Mouse (Mus musculus) liver, postnatal 0 days (tissue): ENCODE results near the gene Cryl1. TPM values are rescaled to one million over a fixed set of nuclear protein-coding genes. Genes with fewer than 3 reads are reported as not detected.

Experiments used
- ATAC-seq: fragments of 200-750 bp; cut with Nextera tagmentation; 2 replicates; pipeline ENCODE4 v1.8.0; 2017; ENCODE audit warnings: mild to moderate bottlenecking, moderate library complexity
- DNase-seq: peaks from one replicate; pipeline ENCODE4 v3.0.0-alpha.2; 2016
- H3K27ac ChIP-seq: fragments of 300-500 bp; sonication (generic); 2 replicates; pipeline ENCODE4 v1.5.1; 2014; ENCODE audit warnings: antibody characterized with exemption, moderate library complexity, mild to moderate bottlenecking, low read depth
- H3K27me3 ChIP-seq: fragments of 300-500 bp; sonication (generic); 2 replicates; pipeline ENCODE4 v1.6.1; 2014; ENCODE audit warnings: low read length, control low read depth, mixed read lengths; ENCODE audit not compliant: insufficient read depth
- H3K36me3 ChIP-seq: fragments of 300-500 bp; sonication (generic); replicated peaks from 2 replicates; pipeline ENCODE4 v1.6.1; 2014; ENCODE audit warnings: mild to moderate bottlenecking, control low read depth, low read length, moderate library complexity, mixed read lengths; ENCODE audit not compliant: insufficient read depth
- H3K4me1 ChIP-seq: fragments of 300-500 bp; sonication (generic); 2 replicates; pipeline ENCODE4 v1.6.1; 2014; ENCODE audit warnings: antibody characterized with exemption, mild to moderate bottlenecking, control low read depth; ENCODE audit not compliant: insufficient read depth
- H3K4me2 ChIP-seq: fragments of 300-500 bp; sonication (generic); 2 replicates; pipeline ENCODE4 v1.6.1; 2014; ENCODE audit warnings: low read depth, mild to moderate bottlenecking, low read length, moderate library complexity, mixed read lengths
- H3K4me3 ChIP-seq: fragments of 300-500 bp; sonication (generic); 2 replicates; pipeline ENCODE4 v1.5.1; 2014; ENCODE audit warnings: low read depth, low read length
- H3K9ac ChIP-seq: fragments of 300-500 bp; sonication (generic); replicated peaks from 2 replicates; pipeline ENCODE4 v1.6.1; 2014; ENCODE audit warnings: mild to moderate bottlenecking, moderate library complexity
- H3K9me3 ChIP-seq: fragments of 300-500 bp; sonication (generic); 2 replicates; pipeline ENCODE4 v1.6.1; 2016; ENCODE audit warnings: mild to moderate bottlenecking, control low read depth, low read length, mixed read lengths
- CTCF ChIP-seq: sonication (generic); IDR thresholded peaks from 2 replicates; pipeline ENCODE4 v1.5.1; 2016; ENCODE audit warnings: antibody characterized with exemption, low read depth
- EP300 ChIP-seq: IDR thresholded peaks from 2 replicates; pipeline ENCODE4 v1.6.1; 2016; ENCODE audit warnings: antibody characterized with exemption, low read depth, mild to moderate bottlenecking
- WGBS: fragments of 180-500 bp; shearing (Covaris S2); extraction: QIAGEN DNeasy Blood & Tissue Kit; methylation state at CpG from one replicate; pipeline ENCODE4 v1.1.7; 2014; ENCODE audit not compliant: insufficient replicate concordance; 5-methylcytosine and 5-hydroxymethylcytosine counted together
- polyA plus RNA-seq: library from polyadenylated mRNA; unstranded; fragments of >200 nt; fragmentation: Nextera tagmentation; extraction: Ambion mirVana; gene quantifications from 2 replicates; pipeline ENCODE4 v1.2.1, GENCODE M21; 2015

The Cryl1 gene
- polyA plus RNA-seq, 1 experiment from 2014 or later = 6.7 TPM

GRCm38 (mm10) chr14:57246575-57246974 is 151.8 kb downstream of the Cryl1 start:
- no peaks in the 10 kb centered on the region for H3K9me3 ChIP-seq
- H3K4me1 ChIP-seq = no peaks in the 10 kb centered on the region
- no peak overlapping the region for H3K4me3 ChIP-seq
- no peaks in the 10 kb centered on the region for H3K27me3 ChIP-seq
- H3K4me2 ChIP-seq = no peak overlapping the region
- H3K9ac ChIP-seq = no peak overlapping the region
- no peak for ATAC-seq
- TF ChIP-seq CTCF (no peak), EP300 (no peak)
- H3K27ac ChIP-seq = no peak overlapping the region
- DNase-seq = no peak
- WGBS = 66% methylated on average over 6 of the region's 6 CpGs
- no peaks in the 10 kb centered on the region for H3K36me3 ChIP-seq

- no peak for DNase-seq
- Histone ChIP-seq H3K4me1 (no peaks in the 10 kb centered on the region), H3K27ac (no peak overlapping the region), H3K36me3 (no peaks in the 10 kb centered on the region), H3K9ac (no peak overlapping the region), H3K4me3 (no peak overlapping the region), H3K27me3 (no peaks in the 10 kb centered on the region), H3K4me2 (no peak overlapping the region), H3K9me3 (no peaks in the 10 kb centered on the region)
- WGBS = 70% methylated on average over 5 of the region's 5 CpGs
- TF ChIP-seq EP300 (no peak), CTCF (no peak)
- ATAC-seq = no peak
Measured at GRCm38 (mm10) chr14:57242978-57243377, 155.4 kb downstream of the Cryl1 start.

- no peak overlapping the region for H3K9ac ChIP-seq
- DNase-seq (no peak), ATAC-seq (no peak)
- H3K9me3 ChIP-seq = no peaks in the 10 kb centered on the region
- H3K4me1 ChIP-seq = no peaks in the 10 kb centered on the region
- no peak overlapping the region for H3K4me3 ChIP-seq
- TF ChIP-seq CTCF (no peak), EP300 (no peak)
- H3K36me3 ChIP-seq = no peaks in the 10 kb centered on the region
- H3K27me3 ChIP-seq = no peaks in the 10 kb centered on the region
- 80% methylated on average over 11 of the region's 11 CpGs for WGBS
- no peak overlapping the region for H3K27ac ChIP-seq
- H3K4me2 ChIP-seq = no peak overlapping the region
Measured at GRCm38 (mm10) chr14:57235276-57235675, 163.1 kb downstream of the Cryl1 start.

- H3K9me3 ChIP-seq = no peaks in the 10 kb centered on the region
- no peak overlapping the region for H3K4me3 ChIP-seq
- TF ChIP-seq EP300 = no peak
- TF ChIP-seq CTCF = no peak
- no peak overlapping the region for H3K4me2 ChIP-seq
- 44% methylated on average over 4 of the region's 4 CpGs for WGBS
- H3K27me3 ChIP-seq = no peaks in the 10 kb centered on the region
- no peaks in the 10 kb centered on the region for H3K36me3 ChIP-seq
- DNase-seq (no peak), ATAC-seq (no peak)
- no peaks in the 10 kb centered on the region for H3K4me1 ChIP-seq
- H3K27ac ChIP-seq = no peak overlapping the region
- H3K9ac ChIP-seq = no peak overlapping the region
Measured at GRCm38 (mm10) chr14:57234711-57235110, 163.6 kb downstream of the Cryl1 start.

GRCm38 (mm10) chr14:57230264-57231015 is 167.9 kb downstream of the Cryl1 start:
- no peaks in the 10 kb centered on the region for H3K4me1 ChIP-seq
- no peaks in the 10 kb centered on the region for H3K36me3 ChIP-seq
- H3K9me3 ChIP-seq = no peaks in the 10 kb centered on the region
- H3K27ac ChIP-seq = no peak overlapping the region
- no peak for DNase-seq
- no peak for ATAC-seq
- no peak overlapping the region for H3K9ac ChIP-seq
- no peak overlapping the region for H3K4me2 ChIP-seq
- H3K4me3 ChIP-seq = no peak overlapping the region
- no peaks in the 10 kb centered on the region for H3K27me3 ChIP-seq
- TF ChIP-seq EP300 (no peak), CTCF (no peak)
- WGBS = 70% methylated on average over 6 of the region's 6 CpGs

Other genes with a start within 250 kb of the Cryl1 start
- 1.2 and 2.4 TPM in 2 replicates for gene Ift88, start 25.5 kb upstream of the Cryl1 start, polyA plus RNA-seq
- 0.19 and 0.33 TPM in 2 replicates for gene Il17d, start 126.2 kb upstream of the Cryl1 start, polyA plus RNA-seq
- 17.6 and 17.7 TPM in 2 replicates for gene Eef1akmt1, start 173.1 kb upstream of the Cryl1 start, polyA plus RNA-seq